Mouse (Mus musculus): ENCODE measurements around the gene Snapc2. TPM values are rescaled to one million over a fixed set of nuclear protein-coding genes. Genes with fewer than 3 reads are reported as not detected.

Gene Snapc2
- total RNA-seq, 2 experiments from 2014 or later, result 8.4 to 9.5 TPM

DNA sequence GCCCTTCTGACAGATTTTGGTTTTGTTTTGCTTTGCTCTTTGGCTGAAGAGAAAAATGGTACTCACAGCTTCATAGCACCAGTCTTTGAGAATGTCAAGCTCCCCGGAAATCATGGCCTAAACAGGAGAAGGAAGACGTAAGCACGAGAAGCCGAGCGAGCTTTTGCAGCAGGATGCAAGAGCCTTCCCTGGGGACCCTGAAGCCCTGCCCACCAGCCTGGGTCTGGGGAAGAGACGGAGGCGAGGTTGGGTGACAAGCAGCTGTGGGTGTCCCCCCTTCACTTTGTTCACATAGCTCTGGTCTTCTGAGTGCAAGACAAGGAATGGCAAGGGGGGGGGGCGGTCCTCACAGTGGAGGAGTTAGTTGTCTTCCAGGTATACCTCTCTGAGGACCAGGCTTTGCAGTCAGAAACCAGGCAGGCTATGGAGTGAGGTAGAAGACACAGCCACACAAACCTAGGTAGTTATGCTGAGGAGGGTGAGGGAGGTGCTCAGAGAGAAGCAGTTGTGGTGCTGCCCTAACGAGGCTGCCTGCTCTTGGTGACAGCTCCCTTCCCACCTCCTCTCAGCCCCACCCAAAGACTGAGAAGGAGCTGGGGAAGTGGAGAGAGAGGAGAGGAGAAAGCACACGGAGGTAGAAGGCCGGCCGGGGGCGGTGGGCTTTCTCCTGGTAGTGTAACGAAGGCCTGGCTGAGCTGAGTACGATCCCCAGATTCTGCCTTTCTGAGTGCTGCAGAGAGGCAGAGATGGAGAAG lies 12.5 kb downstream of the Snapc2 start:
- no peak for DNase-seq

GRCm38 (mm10) chr8:4267627-4268026 lies 14.7 kb downstream of the Snapc2 start:
- DNase-seq, result no peak

GRCm38 (mm10) chr8:4269609-4270008 lies 16.7 kb downstream of the Snapc2 start:
- no peak for DNase-seq

- peak; percentile 93 for DNase-seq
Observed at GRCm38 (mm10) chr8:4275275-4276110, 22.6 kb downstream of the Snapc2 start, which contains the start of gene Timm44. Gene Timm44, minus strand, starts transcription at chr8:4275913.

DNA sequence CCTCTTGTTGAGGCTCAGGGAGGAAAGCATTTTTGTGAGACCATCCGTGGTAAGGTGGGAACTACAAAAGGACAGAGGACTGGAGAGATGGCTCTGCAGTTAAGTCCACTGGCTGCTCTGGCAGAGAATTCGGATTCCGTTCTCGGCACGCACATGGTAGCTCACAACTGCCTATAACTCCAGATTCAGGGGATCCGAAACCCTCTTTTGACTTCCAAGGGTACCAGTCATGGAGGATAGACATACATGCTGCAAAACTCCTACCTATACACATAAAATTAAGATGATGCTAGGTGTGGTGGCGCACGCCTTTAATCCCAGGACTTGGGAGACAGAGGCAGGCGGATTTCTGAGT lies 23.2 kb downstream of the Snapc2 start:
- DNase-seq, result no peak

DNA sequence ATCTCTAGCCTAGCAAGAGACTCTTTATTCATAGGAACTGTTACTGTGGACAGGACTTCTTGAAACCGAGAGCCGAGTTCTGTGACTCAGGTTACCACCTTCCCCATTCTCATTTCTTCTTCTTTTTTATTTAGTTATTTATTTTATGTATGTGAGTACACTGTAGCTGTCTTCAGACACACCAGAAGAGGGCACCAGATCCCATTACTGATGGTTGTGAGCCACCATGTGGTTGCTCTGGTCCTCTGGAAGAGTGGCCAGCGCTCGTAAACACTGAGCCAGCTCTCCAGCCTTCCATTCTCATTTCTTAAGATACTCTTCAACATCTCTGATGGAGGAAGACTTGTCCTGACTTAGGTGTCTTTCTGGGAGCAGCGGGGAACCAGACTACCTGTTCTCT lies 39.9 kb downstream of the Snapc2 start:
- DNase-seq, result no peak

DNA sequence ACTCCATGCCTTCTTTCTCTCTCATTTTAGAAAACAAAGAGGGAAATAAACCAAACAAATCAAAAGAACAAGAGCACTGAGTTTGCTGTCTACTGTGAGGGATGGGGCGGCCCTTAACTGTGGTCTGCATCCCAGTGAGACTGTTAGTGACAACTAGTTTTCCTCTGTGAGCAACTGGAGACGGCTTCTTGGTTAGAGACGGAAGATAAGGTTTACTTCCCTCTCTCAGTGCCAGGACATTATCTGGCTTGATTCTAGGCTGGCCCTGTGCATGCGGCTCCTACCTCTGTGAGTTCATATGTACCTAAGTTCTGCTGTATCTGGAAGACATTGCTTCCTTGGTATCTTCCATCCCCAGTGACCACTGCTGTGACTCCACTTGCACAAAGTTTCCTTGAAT lies 44.9 kb downstream of the Snapc2 start:
- DNase-seq, result no peak

DNA sequence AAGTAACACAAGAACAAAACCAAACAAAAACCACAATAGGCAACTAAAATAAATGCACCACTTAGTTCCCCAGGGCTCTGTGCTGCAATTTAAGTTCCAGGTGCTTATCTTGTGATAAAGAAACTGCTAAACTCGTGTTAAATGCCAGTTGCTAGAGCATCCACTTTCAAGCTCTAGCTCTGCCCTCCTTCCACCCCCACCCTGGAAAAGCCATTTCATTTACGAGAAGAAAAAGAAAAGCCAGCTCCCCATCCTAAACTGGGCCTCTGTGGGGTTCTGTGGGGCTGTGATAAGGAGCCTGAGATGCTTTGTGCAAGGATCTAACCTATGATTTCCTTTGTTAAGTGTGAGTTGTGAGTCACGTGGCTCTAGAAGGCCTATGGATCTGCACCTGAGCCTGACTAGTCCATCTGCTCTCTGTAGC lies 51.3 kb downstream of the Snapc2 start:
- DNase-seq, result no peak

Other genes with a start within 250 kb of the Snapc2 start
- 1 to 10 TPM; 1.1 to 3.6 TPM for gene Cd209f, start 147.2 kb upstream of the Snapc2 start, total RNA-seq (2021)
- gene Cd209g, start 119.0 kb upstream of the Snapc2 start, total RNA-seq (2021), result 1 to 10 TPM in 1 of 2 experiments, under 1 TPM in 1; 0.26 to 1.3 TPM
- gene Evi5l, start 86.5 kb upstream of the Snapc2 start, total RNA-seq (2021), result 10 to 100 TPM; 14.7 to 15.5 TPM
- gene Prr36, start 35.6 kb upstream of the Snapc2 start, total RNA-seq (2021), result under 1 TPM in 1 of 2 experiments, not detected in 1; 0.05 TPM
- under 1 TPM in 1 of 2 experiments, not detected in 1; 0.08 TPM for gene Lrrc8e, start 26.3 kb upstream of the Snapc2 start, total RNA-seq (2021)
- gene Map2k7, start 14.3 kb upstream of the Snapc2 start, total RNA-seq (2021), result 10 to 100 TPM; 75.9 to 79.6 TPM
- gene Gm49320, start 14.2 kb upstream of the Snapc2 start, total RNA-seq (2021), result under 1 TPM in 1 of 2 experiments, not detected in 1; 0.16 TPM
- gene Tgfbr3l, start 4.9 kb upstream of the Snapc2 start, total RNA-seq (2021), result 1 to 10 TPM; 1.5 to 1.8 TPM
- gene Ctxn1, start 6.2 kb downstream of the Snapc2 start, total RNA-seq (2021), result under 1 TPM; 0.61 to 0.96 TPM
- gene Timm44, start 22.8 kb downstream of the Snapc2 start, total RNA-seq (2021), result 10 to 100 TPM; 76.2 to 77.4 TPM
- gene Ccl25, start 72.1 kb downstream of the Snapc2 start, total RNA-seq (2021), result 10 to 100 TPM; 10.8 to 12.1 TPM
- 10 to 100 TPM; 37.2 to 38.5 TPM for gene Elavl1, start 72.3 kb downstream of the Snapc2 start, total RNA-seq (2021)
- gene Cers4, start 239.9 kb downstream of the Snapc2 start, total RNA-seq (2021), result 1 to 10 TPM; 4.5 to 5.1 TPM

Measured in gastrocnemius, postnatal 25 days (tissue).